Mouse (Mus musculus) MEL (cell line): ENCODE results near the gene Csnk1e. TPM values are rescaled to one million over a fixed set of nuclear protein-coding genes. Genes with fewer than 3 reads are reported as not detected.

Source experiments
- DNase-seq: peaks from one replicate; pipeline ENCODE4 v3.0.0; 2011; ENCODE audit warnings: low read depth, low spot score
- H3K27ac ChIP-seq: 2 replicates; pipeline ENCODE4 v1.5.1; 2012; ENCODE audit warnings: low read depth, mild to moderate bottlenecking, control low read depth, low read length, moderate library complexity; ENCODE audit not compliant: control insufficient read depth
- H3K27me3 ChIP-seq, 2 experiments: fragments of 150-350 bp in 1 of 2; sonication (generic) in 1 of 2; 2 replicates each; pipeline ENCODE4 v1.6.1; 2012; ENCODE audit warnings: low read length in 2 of 2, mild to moderate bottlenecking in 2 of 2, improper control_type of control experiment in 1 of 2, moderate library complexity in 1 of 2; ENCODE audit not compliant: insufficient read depth in 2 of 2, control insufficient read depth in 1 of 2
- H3K36me3 ChIP-seq, 2 experiments: 2 replicates each; pipeline ENCODE4 v1.6.1; 2012 to 2014; ENCODE audit warnings: low read length in 2 of 2, improper control_type of control experiment in 1 of 2, inconsistent platforms in 1 of 2, mild to moderate bottlenecking in 1 of 2; ENCODE audit not compliant: insufficient read depth in 2 of 2, control insufficient read depth in 1 of 2
- H3K4me1 ChIP-seq, 2 experiments: fragments of 150-350 bp in 1 of 2; sonication (generic) in 1 of 2; 2 replicates each; pipeline ENCODE4 v1.6.1; 2012; ENCODE audit warnings: low read length in 2 of 2, improper control_type of control experiment in 1 of 2, mild to moderate bottlenecking in 1 of 2; ENCODE audit not compliant: insufficient read depth in 2 of 2, control insufficient read depth in 1 of 2
- H3K4me3 ChIP-seq, 2 experiments: fragments of 150-350 bp in 1 of 2; sonication (generic) in 1 of 2; 2 replicates each; pipeline ENCODE4 v1.5.1; 2012; ENCODE audit warnings: low read depth in 2 of 2, low read length in 2 of 2, mild to moderate bottlenecking in 2 of 2, moderate library complexity in 2 of 2, control low read depth in 1 of 2, improper control_type of control experiment in 1 of 2; ENCODE audit not compliant: control insufficient read depth in 1 of 2, insufficient read depth in 1 of 2
- H3K79me2 ChIP-seq: 2 replicates; pipeline ENCODE4 v1.6.1; 2012; ENCODE audit warnings: mild to moderate bottlenecking, low read length, moderate library complexity; ENCODE audit not compliant: control insufficient read depth, poor library complexity, insufficient read depth
- H3K9ac ChIP-seq: 2 replicates; pipeline ENCODE4 v1.6.1; 2012; ENCODE audit warnings: low read depth, mild to moderate bottlenecking, control low read depth, low read length, moderate library complexity; ENCODE audit not compliant: control insufficient read depth, poor library complexity, severe bottlenecking
- H3K9me3 ChIP-seq: fragments of 150-350 bp; sonication (generic); replicated peaks from 2 replicates; pipeline ENCODE4 v1.6.1; 2012; ENCODE audit warnings: mild to moderate bottlenecking, low read length, improper control_type of control experiment, moderate library complexity; ENCODE audit not compliant: insufficient read depth
- E2F4 ChIP-seq: IDR thresholded peaks from 2 replicates; pipeline ENCODE4 v1.6.1; 2011; ENCODE audit warnings: low read depth, low read length, improper control_type of control experiment, borderline replicate concordance
- ELF1 ChIP-seq: IDR thresholded peaks from 2 replicates; pipeline ENCODE4 v1.6.1; 2014; ENCODE audit warnings: low read depth, mild to moderate bottlenecking, inconsistent platforms, low read length, improper control_type of control experiment, moderate library complexity
- EP300 ChIP-seq, 2 experiments: IDR thresholded peaks; 2 replicates each; pipeline ENCODE4 v1.6.1; 2011; ENCODE audit warnings: improper control_type of control experiment in 2 of 2, low read length in 2 of 2, low read depth in 1 of 2, mild to moderate bottlenecking in 1 of 2
- ETS1 ChIP-seq: IDR thresholded peaks from 2 replicates; pipeline ENCODE4 v1.6.1; 2012; ENCODE audit warnings: low read depth, mild to moderate bottlenecking, inconsistent platforms, low read length, improper control_type of control experiment, moderate library complexity
- GABPA ChIP-seq: IDR thresholded peaks from 2 replicates; pipeline ENCODE4 v1.6.1; 2012; ENCODE audit warnings: low read depth, mild to moderate bottlenecking, inconsistent platforms, low read length, improper control_type of control experiment, moderate library complexity
- MAX ChIP-seq: IDR thresholded peaks from 2 replicates; pipeline ENCODE4 v1.6.1; 2011; ENCODE audit warnings: low read length, improper control_type of control experiment
- MAZ ChIP-seq: IDR thresholded peaks from 2 replicates; pipeline ENCODE4 v1.6.1; 2012; ENCODE audit warnings: low read depth, mild to moderate bottlenecking, inconsistent platforms, low read length, improper control_type of control experiment
- MXI1 ChIP-seq: IDR thresholded peaks from 2 replicates; pipeline ENCODE4 v1.6.1; 2011; ENCODE audit warnings: mild to moderate bottlenecking, low read depth, low read length, improper control_type of control experiment
- MYB ChIP-seq: IDR thresholded peaks from 2 replicates; pipeline ENCODE4 v1.6.1; 2011; ENCODE audit warnings: mild to moderate bottlenecking, low read depth, low read length, improper control_type of control experiment
- MYC ChIP-seq: IDR thresholded peaks from 2 replicates; pipeline ENCODE4 v1.6.1; 2011; ENCODE audit warnings: low read depth, mild to moderate bottlenecking, low read length, improper control_type of control experiment, moderate library complexity
- POLR2A ChIP-seq, 2 experiments: IDR thresholded peaks; 2 replicates each; pipeline ENCODE4 v1.6.1; 2011 to 2012; ENCODE audit warnings: low read length in 2 of 2, mild to moderate bottlenecking in 2 of 2, control low read depth in 1 of 2, improper control_type of control experiment in 1 of 2, low read depth in 1 of 2, moderate library complexity in 1 of 2; ENCODE audit not compliant: control insufficient read depth in 1 of 2, insufficient read depth in 1 of 2, poor library complexity in 1 of 2
- POLR2AphosphoS2 ChIP-seq: IDR thresholded peaks from 2 replicates; pipeline ENCODE4 v1.6.1; 2011; ENCODE audit warnings: low read length, improper control_type of control experiment
- POLR2AphosphoS5 ChIP-seq: IDR thresholded peaks from 2 replicates; pipeline ENCODE4 v1.6.1; 2012; ENCODE audit warnings: low read depth, borderline replicate concordance, mild to moderate bottlenecking, inconsistent platforms, low read length, moderate library complexity, mixed read lengths
- SIN3A ChIP-seq: IDR thresholded peaks from 2 replicates; pipeline ENCODE4 v1.6.1; 2012; ENCODE audit warnings: low read length, improper control_type of control experiment, inconsistent platforms
- TBP ChIP-seq: IDR thresholded peaks from 2 replicates; pipeline ENCODE4 v1.8.0; 2011; ENCODE audit warnings: low read depth, low read length, improper control_type of control experiment
- USF1 ChIP-seq: IDR thresholded peaks from 2 replicates; pipeline ENCODE4 v1.6.1; 2014; ENCODE audit warnings: low read depth, mild to moderate bottlenecking, inconsistent platforms, low read length, improper control_type of control experiment, moderate library complexity
- ZC3H11A ChIP-seq: IDR thresholded peaks from 2 replicates; pipeline ENCODE4 v1.6.1; 2012; ENCODE audit warnings: low read depth, mild to moderate bottlenecking, inconsistent platforms, low read length, improper control_type of control experiment
- polyA plus RNA-seq, 2 experiments: library from polyadenylated mRNA; stranded (reverse) in 1 of 2; unstranded in 1 of 2; fragments of >175 nt in 1 of 2; fragments of >200 nt in 1 of 2; gene quantifications; 2 replicates each; pipeline versions ENCODE4 v1.2.1 to v1.2.4; 2012; ENCODE audit warnings: low replicate concordance in 2 of 2, low read depth in 1 of 2; ENCODE audit not compliant: insufficient read length in 2 of 2, insufficient read depth in 1 of 2, missing spikeins in 1 of 2
- total RNA-seq: library from RNA; depleted of rRNA; stranded (reverse); fragments of 300-350 nt; gene quantifications from 2 replicates; pipeline ENCODE4 v1.2.3, GENCODE M21; 2012

The Csnk1e gene
- total and polyA plus RNA-seq, 3 experiments, result 28.5 to 58.1 TPM; not detected in 1

GRCm38 (mm10) chr15:79414513-79414912 lies 40.9 kb downstream of the Csnk1e start:
- Histone ChIP-seq H3K27ac (peak overlapping the region; percentile 8), H3K4me1 (peaks cover 8 to 22% of the 10 kb centered on the region in 2 experiments), H3K4me3 (no peak overlapping the region), H3K9me3 (no peaks in the 10 kb centered on the region), H3K27me3 (no peaks in the 10 kb centered on the region), H3K79me2 (no peaks in the 10 kb centered on the region), H3K9ac (peak overlapping the region; percentile 5; the same call in 1 of the 2 replicates), H3K36me3 (peaks cover 0 to 13% of the 10 kb centered on the region in 2 experiments; a peak in 3 of 4 replicates)
- DNase-seq, result peak; percentile 78
- no peak for TF ChIP-seq MAZ
- peak; percentile 27; the same call in 1 of the 2 replicates for TF ChIP-seq ETS1
- TF ChIP-seq EP300 (IDR thresholded peaks at IDR 0.05; ENCODE audit: low read depth in 1 of 2, low read length in 2 of 2), result peak in 1 of 2 experiments; percentile 51; a peak in 2 of 4 replicates
- peak; percentile 50; the same call in 1 of the 2 replicates for TF ChIP-seq ELF1
- no peak for TF ChIP-seq MXI1
- 0 out of 2 replicates have a peak, but pooled peaks have one; percentile 21 for TF ChIP-seq GABPA
- TF ChIP-seq POLR2AphosphoS5, result no peak
- no peak; a peak in 1 of 4 replicates for TF ChIP-seq POLR2A (IDR thresholded peaks at IDR 0.05; ENCODE audit: control insufficient read depth in 1 of 2, insufficient read depth in 1 of 2, low read depth in 1 of 2, low read length in 2 of 2, poor library complexity in 1 of 2)
- peak; percentile 25; the same call in 1 of the 2 replicates for TF ChIP-seq SIN3A
- TF ChIP-seq MYC, result peak; percentile 45; the same call in 1 of the 2 replicates
- TF ChIP-seq MYB, result peak; percentile 24; the same call in 1 of the 2 replicates
- TF ChIP-seq E2F4, result no peak
- 0 out of 2 replicates have a peak, but pooled peaks have one; percentile 42 for TF ChIP-seq TBP
- TF ChIP-seq, all 39 proteins: peak for 8

DNA sequence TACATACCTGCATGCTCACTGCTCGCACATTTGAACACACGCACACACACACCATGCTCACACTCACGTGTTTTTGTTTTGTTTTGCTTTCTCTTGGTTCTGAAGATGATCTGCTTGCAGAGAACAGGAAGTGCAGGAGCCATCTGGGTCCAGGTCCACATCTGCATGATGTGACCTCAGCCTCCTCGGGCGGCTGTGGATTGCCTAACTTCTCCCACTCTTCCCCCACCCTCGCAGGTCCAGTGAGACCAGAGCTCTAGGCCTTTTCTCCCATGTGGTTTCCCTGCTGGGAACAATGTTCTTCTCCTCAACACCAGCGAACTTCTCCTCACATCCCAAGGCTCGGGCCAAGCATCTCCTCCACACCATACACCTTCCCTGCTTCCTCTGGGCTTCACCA lies 41.6 kb downstream of the Csnk1e start:
- Histone ChIP-seq H3K4me1 (peaks cover 9 to 24% of the 10 kb centered on the region in 2 experiments), H3K79me2 (no peaks in the 10 kb centered on the region), H3K27ac (no peak overlapping the region), H3K9me3 (no peaks in the 10 kb centered on the region), H3K27me3 (no peaks in the 10 kb centered on the region), H3K4me3 (no peak overlapping the region), H3K9ac (no peak overlapping the region), H3K36me3 (peaks cover 0 to 13% of the 10 kb centered on the region in 2 experiments; a peak in 2 of 4 replicates)
- TF ChIP-seq MAX (no peak), ZC3H11A (no peak), POLR2AphosphoS2 (no peak), USF1 (no peak)
- no peak for DNase-seq
